Mouse (Mus musculus): ENCODE measurements around the gene Myo1g. TPM values are rescaled to one million over a fixed set of nuclear protein-coding genes. Genes with fewer than 3 reads are reported as not detected.
A peak's percentile ranks its signal among the peaks of the same experiment; 100 is the strongest.

Myo1g gene
- polyA plus RNA-seq, 1 experiment from 2014 or later = 0.59 TPM

GRCm38 (mm10) chr11:6561474-6561873 lies 40.7 kb upstream of the Myo1g start:
- 95% methylated on average over 4 of the region's 4 CpGs for WGBS

GRCm38 (mm10) chr11:6560655-6561360 lies 40.0 kb upstream of the Myo1g start:
- Histone ChIP-seq H3K4me3 (ENCODE audit: control insufficient read depth in 1 of 2, insufficient read depth in 1 of 2, low read depth in 1 of 2, low read length in 2 of 2) (no peak overlapping the region), H3K9me3 (ENCODE audit: control insufficient read depth, low read length) (no peaks in the 10 kb centered on the region), H3K4me2 (ENCODE audit: low read length) (no peak overlapping the region)

More at GRCm38 (mm10) chr11:6561474-6561873, 40.7 kb upstream of the Myo1g start:
- H3K27me3 ChIP-seq (ENCODE audit: control insufficient read depth, insufficient read depth, low read length) = no peaks in the 10 kb centered on the region
- H3K4me2 ChIP-seq (ENCODE audit: low read length) = no peak overlapping the region
- peaks cover 8 to 9% of the 10 kb centered on the region in 2 experiments for H3K4me1 ChIP-seq (ENCODE audit: control insufficient read depth in 2 of 2, insufficient read depth in 2 of 2, low read length in 2 of 2)
- H3K36me3 ChIP-seq (ENCODE audit: control insufficient read depth, insufficient read depth, low read length) = peaks cover 16% of the 10 kb centered on the region
- no peaks in the 10 kb centered on the region for H3K9me3 ChIP-seq (ENCODE audit: control insufficient read depth, low read length)
- no peak for ATAC-seq (ENCODE audit: insufficient number of reproducible peaks, insufficient read depth, low FRiP score, low read depth)
- H3K4me3 ChIP-seq (ENCODE audit: control insufficient read depth in 1 of 2, insufficient read depth in 1 of 2, low read depth in 1 of 2, low read length in 2 of 2) = no peak overlapping the region
- no peak overlapping the region for H3K27ac ChIP-seq (replicated peaks in 1 of 2; ENCODE audit: control insufficient read depth in 1 of 2, insufficient read depth in 1 of 2, low read depth in 2 of 2, low read length in 2 of 2)
- no peak overlapping the region for H3K9ac ChIP-seq (ENCODE audit: low read length)

DNA sequence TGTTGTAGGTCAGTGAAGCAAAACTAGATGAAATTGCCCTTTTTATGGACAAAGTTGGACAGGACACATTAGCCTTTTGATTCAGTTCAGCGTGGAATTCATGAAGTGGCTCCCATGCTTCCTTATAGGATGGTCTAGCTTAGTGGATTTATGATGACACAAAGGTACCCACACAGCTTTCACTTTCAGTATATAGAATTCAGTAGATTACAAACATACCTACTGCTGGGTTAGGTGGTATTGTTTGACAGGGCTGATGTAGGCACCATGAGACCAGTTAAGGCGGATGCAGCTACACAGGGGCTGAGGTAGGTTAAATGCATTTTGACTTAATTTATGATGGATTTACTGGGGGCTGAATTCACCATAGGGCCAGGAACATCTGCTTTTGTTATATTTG lies 39.2 kb upstream of the Myo1g start:
- no peak overlapping the region for H3K4me2 ChIP-seq (ENCODE audit: low read length)
- peaks cover 8 to 9% of the 10 kb centered on the region in 2 experiments for H3K4me1 ChIP-seq (ENCODE audit: control insufficient read depth in 2 of 2, insufficient read depth in 2 of 2, low read length in 2 of 2)
- H3K27ac ChIP-seq (replicated peaks in 1 of 2; ENCODE audit: control insufficient read depth in 1 of 2, insufficient read depth in 1 of 2, low read depth in 2 of 2, low read length in 2 of 2) = no peak overlapping the region
- H3K9me3 ChIP-seq (ENCODE audit: control insufficient read depth, low read length) = no peaks in the 10 kb centered on the region
- ATAC-seq (ENCODE audit: insufficient number of reproducible peaks, insufficient read depth, low FRiP score, low read depth) = no peak
- no peak overlapping the region for H3K9ac ChIP-seq (ENCODE audit: low read length)
- no peaks in the 10 kb centered on the region for H3K27me3 ChIP-seq (ENCODE audit: control insufficient read depth, insufficient read depth, low read length)
- peaks cover 16% of the 10 kb centered on the region for H3K36me3 ChIP-seq (ENCODE audit: control insufficient read depth, insufficient read depth, low read length)
- WGBS = 98% methylated on average over 2 of the region's 2 CpGs
- H3K4me3 ChIP-seq (ENCODE audit: control insufficient read depth in 1 of 2, insufficient read depth in 1 of 2, low read depth in 1 of 2, low read length in 2 of 2) = no peak overlapping the region

More at GRCm38 (mm10) chr11:6560655-6561360, 40.0 kb upstream of the Myo1g start:
- peaks cover 8 to 9% of the 10 kb centered on the region in 2 experiments for H3K4me1 ChIP-seq (ENCODE audit: control insufficient read depth in 2 of 2, insufficient read depth in 2 of 2, low read length in 2 of 2)
- no peak overlapping the region for H3K27ac ChIP-seq (replicated peaks in 1 of 2; ENCODE audit: control insufficient read depth in 1 of 2, insufficient read depth in 1 of 2, low read depth in 2 of 2, low read length in 2 of 2)
- peaks cover 16% of the 10 kb centered on the region for H3K36me3 ChIP-seq (ENCODE audit: control insufficient read depth, insufficient read depth, low read length)
- no peak overlapping the region for H3K9ac ChIP-seq (ENCODE audit: low read length)
- ATAC-seq (ENCODE audit: insufficient number of reproducible peaks, insufficient read depth, low FRiP score, low read depth) = no peak
- no peaks in the 10 kb centered on the region for H3K27me3 ChIP-seq (ENCODE audit: control insufficient read depth, insufficient read depth, low read length)
- 87% methylated on average over 13 of the region's 13 CpGs for WGBS

- no peak overlapping the region for H3K27ac ChIP-seq (replicated peaks in 1 of 2; ENCODE audit: control insufficient read depth in 1 of 2, insufficient read depth in 1 of 2, low read depth in 2 of 2, low read length in 2 of 2)
- peaks cover 0 to 2% of the 10 kb centered on the region in 2 experiments; a peak in 1 of 4 replicates for H3K4me1 ChIP-seq (ENCODE audit: control insufficient read depth in 2 of 2, insufficient read depth in 2 of 2, low read length in 2 of 2)
- no peak overlapping the region for H3K4me3 ChIP-seq (ENCODE audit: control insufficient read depth in 1 of 2, insufficient read depth in 1 of 2, low read depth in 1 of 2, low read length in 2 of 2)
- no peak for ATAC-seq (ENCODE audit: insufficient number of reproducible peaks, insufficient read depth, low FRiP score, low read depth)
- no peaks in the 10 kb centered on the region for H3K27me3 ChIP-seq (ENCODE audit: control insufficient read depth, insufficient read depth, low read length)
- H3K36me3 ChIP-seq (ENCODE audit: control insufficient read depth, insufficient read depth, low read length) = peaks cover 17% of the 10 kb centered on the region
- no peak overlapping the region for H3K9ac ChIP-seq (ENCODE audit: low read length)
- no peaks in the 10 kb centered on the region for H3K9me3 ChIP-seq (ENCODE audit: control insufficient read depth, low read length)
- WGBS = 69% methylated on average over 3 of the region's 3 CpGs
- H3K4me2 ChIP-seq (ENCODE audit: low read length) = no peak overlapping the region
Measured at GRCm38 (mm10) chr11:6558234-6558633, 37.5 kb upstream of the Myo1g start.

- Histone ChIP-seq H3K4me1 (ENCODE audit: control insufficient read depth in 2 of 2, insufficient read depth in 2 of 2, low read length in 2 of 2) (peaks cover 5 to 16% of the 10 kb centered on the region in 2 experiments), H3K27ac (replicated peaks in 1 of 2; ENCODE audit: control insufficient read depth in 1 of 2, insufficient read depth in 1 of 2, low read depth in 2 of 2, low read length in 2 of 2) (no peak overlapping the region), H3K4me3 (ENCODE audit: control insufficient read depth in 1 of 2, insufficient read depth in 1 of 2, low read depth in 1 of 2, low read length in 2 of 2) (no peak overlapping the region), H3K36me3 (ENCODE audit: control insufficient read depth, insufficient read depth, low read length) (0 out of 2 replicates have a peak, but pooled peaks cover 11% of the 10 kb centered on the region), H3K27me3 (ENCODE audit: control insufficient read depth, insufficient read depth, low read length) (no peaks in the 10 kb centered on the region), H3K9ac (ENCODE audit: low read length) (no peak overlapping the region), H3K4me2 (ENCODE audit: low read length) (no peak overlapping the region), H3K9me3 (ENCODE audit: control insufficient read depth, low read length) (no peaks in the 10 kb centered on the region)
- no peak for ATAC-seq (ENCODE audit: insufficient number of reproducible peaks, insufficient read depth, low FRiP score, low read depth)
- 89% methylated on average over 3 of the region's 3 CpGs for WGBS
Measured at GRCm38 (mm10) chr11:6550201-6550600, 29.4 kb upstream of the Myo1g start.

DNA sequence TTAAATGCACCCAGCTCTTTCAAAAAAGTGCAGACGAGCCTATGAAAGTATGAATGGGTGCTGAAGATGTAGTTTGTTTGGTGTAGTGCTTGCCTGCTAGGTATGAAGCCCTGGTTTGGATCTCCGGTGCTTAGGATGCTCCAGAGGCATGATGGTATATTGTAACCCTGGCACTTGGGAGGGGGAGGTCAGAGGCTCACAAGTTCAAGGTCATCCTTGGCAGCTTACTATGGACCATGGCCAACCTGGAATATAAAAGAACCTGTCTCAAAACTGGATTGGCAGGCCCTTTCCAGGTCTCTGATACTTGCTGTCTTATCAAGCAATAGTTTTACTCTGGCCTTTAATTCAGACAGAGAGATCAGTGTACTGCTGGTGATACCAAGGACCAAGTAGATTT lies 29.0 kb upstream of the Myo1g start:
- Histone ChIP-seq H3K9me3 (ENCODE audit: control insufficient read depth, low read length) (no peaks in the 10 kb centered on the region), H3K4me1 (ENCODE audit: control insufficient read depth in 2 of 2, insufficient read depth in 2 of 2, low read length in 2 of 2) (peaks cover 5 to 16% of the 10 kb centered on the region in 2 experiments), H3K36me3 (ENCODE audit: control insufficient read depth, insufficient read depth, low read length) (0 out of 2 replicates have a peak, but pooled peaks cover 11% of the 10 kb centered on the region), H3K4me3 (ENCODE audit: control insufficient read depth in 1 of 2, insufficient read depth in 1 of 2, low read depth in 1 of 2, low read length in 2 of 2) (no peak overlapping the region), H3K4me2 (ENCODE audit: low read length) (no peak overlapping the region), H3K9ac (ENCODE audit: low read length) (no peak overlapping the region), H3K27ac (replicated peaks in 1 of 2; ENCODE audit: control insufficient read depth in 1 of 2, insufficient read depth in 1 of 2, low read depth in 2 of 2, low read length in 2 of 2) (no peak overlapping the region), H3K27me3 (ENCODE audit: control insufficient read depth, insufficient read depth, low read length) (no peaks in the 10 kb centered on the region)
- WGBS = 79% methylated on average over 2 of the region's 2 CpGs
- no peak for ATAC-seq (ENCODE audit: insufficient number of reproducible peaks, insufficient read depth, low FRiP score, low read depth)

- Histone ChIP-seq H3K4me3 (ENCODE audit: control insufficient read depth in 1 of 2, insufficient read depth in 1 of 2, low read depth in 1 of 2, low read length in 2 of 2) (peak overlapping the region; percentile 79 to 98), H3K36me3 (ENCODE audit: control insufficient read depth, insufficient read depth, low read length) (0 out of 2 replicates have a peak, but pooled peaks cover 7% of the 10 kb centered on the region), H3K9me3 (ENCODE audit: control insufficient read depth, low read length) (no peaks in the 10 kb centered on the region), H3K4me2 (ENCODE audit: low read length) (peak overlapping the region; percentile 71), H3K27ac (replicated peaks in 1 of 2; ENCODE audit: control insufficient read depth in 1 of 2, insufficient read depth in 1 of 2, low read depth in 2 of 2, low read length in 2 of 2) (peak overlapping the region; percentile 96 to 97; a peak in 2 of 4 replicates), H3K9ac (ENCODE audit: low read length) (peak overlapping the region; percentile 89), H3K4me1 (ENCODE audit: control insufficient read depth in 2 of 2, insufficient read depth in 2 of 2, low read length in 2 of 2) (peaks cover 3 to 16% of the 10 kb centered on the region in 2 experiments), H3K27me3 (ENCODE audit: control insufficient read depth, insufficient read depth, low read length) (no peaks in the 10 kb centered on the region)
- WGBS = 42% methylated on average over 6 of the region's 6 CpGs
- ATAC-seq (ENCODE audit: insufficient number of reproducible peaks, insufficient read depth, low FRiP score, low read depth) = no peak
Measured at GRCm38 (mm10) chr11:6547696-6548325, 27.0 kb upstream of the Myo1g start.

Data from heart, embryonic 14.5 days (tissue).